In genomic region chr13:49215504-49216219, GRCm38 (mm10) we compare ENCODE assay signal across 8 mouse cellular contexts. TPM values are rescaled to one million over a fixed set of nuclear protein-coding genes. Genes with fewer than 3 reads are reported as not detected.
DNase-seq lines count a peak whose midpoint lies in the region; ATAC-seq and TF ChIP-seq lines count a peak whose summit lies in the region.

Gene Card19 (minus strand): TSS chr13:49216037.

- peak within 1 kb of the TSS; percentile 82 for H3K4me2 ChIP-seq in kidney, embryonic 14.5 days (replicated peaks; ENCODE audit: low read depth, low read length)
- peak within 1 kb of the TSS; percentile 76 for H3K4me2 ChIP-seq in limb, embryonic 15.5 days

- peak within 1 kb of the TSS; percentile 69 for H3K9ac ChIP-seq in kidney, embryonic 14.5 days (ENCODE audit: low read depth, low read length)
- peak within 1 kb of the TSS; percentile 71 for H3K9ac ChIP-seq in limb, embryonic 15.5 days

- no peak for TF ChIP-seq CTCF in bone marrow macrophage, adult 2 months (IDR thresholded peaks at IDR 0.05; ENCODE audit: low read depth, low read length)
- TF ChIP-seq CTCF in embryonic fibroblast, embryonic 13.5 days (IDR thresholded peaks at IDR 0.05; ENCODE audit: borderline replicate concordance, insufficient read depth, low read length) = no peak

- H3K4me1 ChIP-seq in bone marrow macrophage, adult 2 months (ENCODE audit: control insufficient read depth, insufficient read depth, low read length) = peaks cover 35% of the 10 kb centered on the region
- peaks cover 30% of the 10 kb centered on the region for H3K4me1 ChIP-seq in embryonic fibroblast, embryonic 13.5 days (ENCODE audit: control insufficient read depth, insufficient read depth, low read length)
- H3K4me1 ChIP-seq in kidney, embryonic 14.5 days (ENCODE audit: control insufficient read depth, insufficient read depth, low read length) = 0 out of 2 replicates have a peak, but pooled peaks cover 5% of the 10 kb centered on the region
- peaks cover 35% of the 10 kb centered on the region for H3K4me1 ChIP-seq in limb, embryonic 15.5 days

- H3K27ac ChIP-seq in bone marrow macrophage, adult 2 months (ENCODE audit: insufficient read depth, low read depth, low read length) = peak within 1 kb of the TSS; percentile 72
- peak within 1 kb of the TSS; percentile 38 for H3K27ac ChIP-seq in embryonic fibroblast, embryonic 13.5 days (ENCODE audit: insufficient read depth, low read length)
- peak within 1 kb of the TSS; percentile 55; the same call in 1 of the 2 replicates for H3K27ac ChIP-seq in kidney, embryonic 14.5 days (ENCODE audit: low read depth, low read length)
- H3K27ac ChIP-seq in limb, embryonic 15.5 days = peak within 1 kb of the TSS; percentile 87

- H3K4me3 ChIP-seq in bone marrow macrophage, adult 2 months (ENCODE audit: insufficient read depth, low read length) = peak within 1 kb of the TSS; percentile 77
- H3K4me3 ChIP-seq in embryonic fibroblast, embryonic 13.5 days (ENCODE audit: insufficient read depth, low read length) = peak within 1 kb of the TSS; percentile 53
- H3K4me3 ChIP-seq in kidney, embryonic 14.5 days (ENCODE audit: low read length) = peak within 1 kb of the TSS; percentile 88
- peak within 1 kb of the TSS; percentile 92 for H3K4me3 ChIP-seq in limb, embryonic 15.5 days

- no peaks in the 10 kb centered on the region for H3K9me3 ChIP-seq in kidney, embryonic 14.5 days (ENCODE audit: control insufficient read depth, low read length)
- H3K9me3 ChIP-seq in limb, embryonic 15.5 days = no peaks in the 10 kb centered on the region

- H3K27me3 ChIP-seq in kidney, embryonic 14.5 days (ENCODE audit: control insufficient read depth, insufficient read depth, low read length) = no peaks in the 10 kb centered on the region
- H3K27me3 ChIP-seq in limb, embryonic 15.5 days = no peaks in the 10 kb centered on the region

- no peak for TF ChIP-seq POLR2A in bone marrow macrophage, adult 2 months (IDR thresholded peaks at IDR 0.05; ENCODE audit: borderline replicate concordance, low read depth, low read length)
- peak; percentile 75 for TF ChIP-seq POLR2A in embryonic fibroblast, embryonic 13.5 days (IDR thresholded peaks at IDR 0.05; ENCODE audit: low read depth, low read length)

- peak; percentile 95 for DNase-seq in A20 (ENCODE audit: low read depth, low spot score)
- DNase-seq in heart, adult 9 months (ENCODE audit: low spot score in 2 of 2) = peak; percentile 95 to 97
- peak; percentile 97 to 99 for DNase-seq in monocyte, adult 2 months (ENCODE audit: low read depth in 1 of 2, low spot score in 2 of 2)
- DNase-seq in spleen, postnatal 36 days (ENCODE audit: low spot score in 2 of 2) = peak; percentile 98

- H3K36me3 ChIP-seq in kidney, embryonic 14.5 days (ENCODE audit: control insufficient read depth, insufficient read depth, low read length) = no peaks in the 10 kb centered on the region
- H3K36me3 ChIP-seq in limb, embryonic 15.5 days = 0 out of 2 replicates have a peak, but pooled peaks cover 4% of the 10 kb centered on the region

- WGBS in kidney, embryonic 14.5 days = under 1% methylated on average over 74 of the region's 78 CpGs
- WGBS in limb, embryonic 15.5 days = under 1% methylated on average over 76 of the region's 78 CpGs

- ATAC-seq in kidney, embryonic 14.5 days (ENCODE audit: low FRiP score, low TSS enrichment) = peak; percentile 93
- peak; percentile 91 for ATAC-seq in limb, embryonic 15.5 days (ENCODE audit: insufficient number of reproducible peaks, low FRiP score, low TSS enrichment, low read depth)

RNA-seq across cellular contexts. Expression of gene Card19, which starts in this region (rescaled TPM):
- polyA plus RNA-seq in bone marrow macrophage, adult 2 months (2012; ENCODE audit: insufficient read depth, insufficient read length, missing spikeins) = 261 and 268 TPM in 2 replicates
- polyA plus RNA-seq in embryonic fibroblast, embryonic 13.5 days (2011; ENCODE audit: insufficient read length, low read depth, missing spikeins) = 28.1 and 30.4 TPM in 2 replicates
- 33.3 and 39.9 TPM in 2 replicates for polyA plus RNA-seq in kidney, embryonic 14.5 days (2014; fragmentation: Nextera tagmentation; extraction: Ambion mirVana)
- polyA plus RNA-seq in limb, embryonic 15.5 days (2015; fragmentation: Nextera tagmentation; extraction: Ambion mirVana) = 64.6 and 76.8 TPM in 2 replicates

Comparison
In these comparisons a context has a peak if more than half of its experiments do, and no peak if none do; other contexts are left out.
1. Peak in every context shown above with its lines: DNase-seq, ATAC-seq, H3K4me3 ChIP-seq and H3K27ac ChIP-seq.